Mouse (Mus musculus): ENCODE results near the gene Nubp2.

The Nubp2 gene

GRCm38 (mm10) chr17:24861785-24862184 is 24.4 kb downstream of the Nubp2 start:
- DNase-seq (ENCODE audit: low spot score in 2 of 2), result no peak

DNA sequence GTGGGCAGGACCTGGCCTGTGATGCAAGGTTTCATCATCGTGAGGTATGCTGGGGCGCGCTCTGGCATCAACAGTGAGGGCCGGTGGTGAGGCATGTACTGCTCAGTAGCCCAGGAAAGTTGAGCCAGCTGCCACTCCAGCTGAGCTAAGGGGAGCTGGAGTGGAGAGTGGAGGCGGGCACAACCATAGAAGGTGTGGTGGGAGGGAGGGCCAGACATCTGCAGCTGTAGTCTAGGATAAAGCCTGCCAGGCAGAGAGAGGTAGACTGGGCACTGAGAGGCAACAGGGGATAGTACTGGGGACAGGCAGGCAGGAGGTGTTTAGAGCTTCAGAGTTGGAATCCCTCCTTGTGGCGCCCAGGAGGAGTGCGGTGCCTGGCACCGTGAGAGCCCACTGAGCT is 26.1 kb downstream of the Nubp2 start:
- DNase-seq (ENCODE audit: low spot score in 2 of 2), result peak; percentile 46 to 50

GRCm38 (mm10) chr17:24858967-24859366 is 27.2 kb downstream of the Nubp2 start:
- peak; percentile 61 to 67 for DNase-seq (ENCODE audit: low spot score in 2 of 2)

GRCm38 (mm10) chr17:24857831-24858470 is 28.2 kb downstream of the Nubp2 start:
- DNase-seq (ENCODE audit: low spot score in 2 of 2), result no peak

DNA sequence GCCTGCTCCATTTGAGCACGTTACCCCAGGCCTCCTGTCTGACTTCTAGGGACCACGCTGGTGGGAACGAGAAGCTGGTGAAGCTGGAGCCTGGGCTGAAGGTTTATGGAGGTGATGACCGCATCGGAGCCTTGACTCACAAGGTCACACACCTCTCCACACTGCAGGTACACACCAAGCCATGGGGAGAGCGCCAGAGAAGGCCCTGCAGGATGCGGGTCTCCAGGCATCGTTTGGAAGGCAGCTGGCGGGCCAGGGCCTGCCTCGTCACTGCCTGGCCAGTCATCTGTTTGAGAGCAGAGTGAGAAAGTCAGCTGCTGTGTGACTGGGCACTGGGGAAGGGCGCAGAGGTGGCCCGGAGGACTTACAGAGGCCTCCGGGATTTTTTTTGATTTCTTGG is 29.6 kb downstream of the Nubp2 start:
- DNase-seq (ENCODE audit: low spot score in 2 of 2), result no peak

DNA sequence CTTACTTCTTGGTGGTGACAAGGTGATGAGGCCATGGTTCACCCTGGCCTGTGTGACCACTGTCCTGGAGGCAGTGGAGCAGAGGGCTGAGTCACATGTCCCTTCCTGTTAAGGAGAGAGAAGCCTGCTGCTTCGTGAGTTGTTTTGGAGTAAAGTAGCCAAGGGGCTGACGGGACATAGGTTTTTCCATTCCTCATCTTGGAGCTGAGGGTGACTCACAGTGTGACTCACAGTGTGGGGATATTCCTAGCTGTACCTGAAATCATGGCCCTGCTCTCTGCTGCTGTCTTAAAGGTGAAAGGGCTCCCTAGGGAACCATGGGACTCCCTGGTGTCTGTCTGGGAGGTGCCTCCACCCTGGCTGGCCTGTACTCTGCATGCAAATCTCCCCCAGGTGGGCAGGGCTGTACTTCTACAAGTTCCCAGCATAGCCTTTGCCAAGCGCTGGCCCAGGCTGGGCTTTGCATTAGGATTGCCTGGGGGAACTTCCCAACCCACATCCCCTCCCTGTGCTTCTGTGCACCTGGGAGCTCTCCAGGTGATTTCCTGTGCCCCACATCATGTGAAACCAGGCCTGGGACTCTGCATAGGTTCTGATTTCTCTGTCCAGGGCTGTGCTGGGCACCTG is 30.2 kb downstream of the Nubp2 start:
- DNase-seq (ENCODE audit: low spot score in 2 of 2), result no peak

- no peak for DNase-seq (ENCODE audit: low spot score in 2 of 2)
Measured at GRCm38 (mm10) chr17:24851381-24852125, 34.6 kb downstream of the Nubp2 start.

DNA sequence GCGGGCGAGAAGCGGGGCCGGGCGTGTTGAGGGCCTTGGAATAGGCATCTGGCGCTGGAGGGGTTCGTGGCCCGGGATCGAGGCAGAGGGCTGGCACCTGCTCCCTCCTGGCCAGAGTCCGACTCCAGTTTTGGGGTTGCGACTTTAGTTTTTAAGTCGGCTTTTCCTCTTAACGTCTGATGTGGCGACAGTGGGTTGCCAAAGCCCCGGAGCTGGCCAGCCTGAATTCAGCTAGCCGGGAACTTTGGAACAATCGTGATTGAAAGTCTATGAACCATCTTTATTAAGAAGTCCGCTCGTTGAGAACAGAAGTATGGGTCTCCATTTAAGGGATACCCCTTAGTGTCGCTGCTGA is 35.4 kb downstream of the Nubp2 start:
- DNase-seq (ENCODE audit: low spot score in 2 of 2), result no peak

DNA sequence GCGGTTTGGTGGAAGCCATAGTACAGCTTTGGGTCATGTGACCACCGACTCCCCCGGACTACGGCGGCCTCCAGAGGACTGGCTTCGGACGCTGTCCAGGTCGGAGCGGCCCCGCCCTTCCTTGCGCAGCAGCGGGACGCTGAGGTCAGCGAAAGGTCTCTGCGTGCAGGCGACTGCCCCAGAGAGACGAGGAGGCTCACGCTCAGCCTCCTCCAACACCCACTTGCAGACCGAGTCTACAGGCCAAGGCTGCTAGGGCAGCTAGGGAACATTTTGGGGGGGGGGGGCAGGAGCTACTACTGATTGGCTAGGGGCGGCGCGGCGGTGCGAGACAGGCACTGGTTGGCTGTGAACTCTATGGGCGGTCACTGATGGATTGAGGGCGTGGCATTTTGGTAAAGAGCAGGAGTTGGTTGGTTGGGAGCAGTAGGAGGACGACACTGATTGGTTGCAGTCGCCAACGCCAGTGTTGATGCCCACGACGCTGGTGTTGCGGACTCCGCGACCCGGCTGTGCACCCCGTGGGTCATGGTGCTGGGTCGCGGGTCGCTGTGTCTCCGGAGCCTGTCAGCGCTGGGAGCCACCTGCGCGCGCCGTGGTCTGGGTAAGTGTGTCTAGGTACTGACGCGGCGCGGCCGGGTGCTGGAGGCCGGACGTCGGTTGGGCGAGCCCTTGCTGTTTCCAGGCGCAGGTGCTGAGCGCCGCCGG is 35.9 kb downstream of the Nubp2 start, which contains the start of gene Fahd1:
Gene Fahd1 (minus strand): TSS at position 300 of the 708 bp plus-strand sequence.
- DNase-seq (ENCODE audit: low spot score in 2 of 2), result peak; percentile 87 to 88

DNA sequence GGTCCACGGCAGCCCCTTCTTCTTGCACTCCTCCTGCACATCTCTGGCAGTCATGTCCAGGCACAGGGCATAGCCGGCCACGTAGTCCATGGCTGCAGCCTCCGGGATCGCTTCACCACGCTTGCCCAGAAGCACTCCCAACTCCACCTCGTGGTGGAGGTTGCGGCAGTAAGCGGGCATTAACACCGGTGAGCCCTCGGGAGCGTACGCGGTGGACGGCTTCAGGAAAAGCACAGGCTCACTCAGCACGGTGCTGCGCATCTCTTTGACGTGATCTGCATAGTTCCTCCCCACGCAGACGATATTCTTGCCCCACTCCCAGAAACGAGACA is 36.5 kb downstream of the Nubp2 start:
- DNase-seq (ENCODE audit: low spot score in 2 of 2), result no peak

GRCm38 (mm10) chr17:24848600-24849031 is 37.5 kb downstream of the Nubp2 start:
- no peak for DNase-seq (ENCODE audit: low spot score in 2 of 2)

DNA sequence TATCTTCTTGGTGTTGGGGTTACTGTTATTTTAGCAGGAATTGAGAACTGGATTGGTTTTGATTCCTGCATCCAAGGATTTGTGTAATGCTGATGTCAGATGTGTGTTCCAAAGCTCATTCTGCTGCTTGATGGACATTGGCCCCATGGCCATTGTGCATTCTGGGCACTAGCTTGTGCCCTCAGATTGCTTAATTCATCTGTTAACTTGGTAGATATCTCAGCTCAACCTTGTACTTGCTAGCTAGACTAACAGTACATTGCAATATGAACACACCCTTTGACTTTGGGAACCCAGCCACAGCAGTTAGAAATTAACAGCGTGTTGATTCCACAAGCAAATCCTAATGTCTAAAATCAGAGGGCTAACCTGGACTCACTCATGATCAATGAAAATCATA is 38.8 kb downstream of the Nubp2 start:
- DNase-seq (ENCODE audit: low spot score in 2 of 2), result no peak

- no peak for DNase-seq (ENCODE audit: low spot score in 2 of 2)
Measured at GRCm38 (mm10) chr17:24844525-24844924, 41.6 kb downstream of the Nubp2 start.

GRCm38 (mm10) chr17:24842631-24843030 is 43.5 kb downstream of the Nubp2 start:
- DNase-seq (ENCODE audit: low spot score in 2 of 2), result no peak

DNA sequence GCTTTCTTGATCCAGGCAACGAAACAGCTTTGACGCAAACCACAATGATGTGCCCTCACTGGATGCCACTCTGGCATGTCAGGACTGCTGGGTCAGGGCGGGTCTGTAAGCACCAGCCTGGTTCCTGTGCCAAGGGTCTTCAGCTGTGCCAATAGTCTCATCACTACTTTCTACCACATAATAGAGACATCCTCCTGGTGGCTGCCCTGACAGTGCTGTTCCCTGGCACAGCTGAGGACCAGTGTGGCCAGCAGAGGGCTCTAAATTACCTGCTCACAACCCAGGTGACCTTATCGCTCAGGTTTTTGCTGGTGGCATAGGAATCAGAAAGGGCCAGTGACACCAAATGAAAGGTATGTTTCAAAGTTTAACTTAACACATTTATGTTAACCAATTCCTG is 45.0 kb downstream of the Nubp2 start:
- DNase-seq (ENCODE audit: low spot score in 2 of 2), result no peak

DNA sequence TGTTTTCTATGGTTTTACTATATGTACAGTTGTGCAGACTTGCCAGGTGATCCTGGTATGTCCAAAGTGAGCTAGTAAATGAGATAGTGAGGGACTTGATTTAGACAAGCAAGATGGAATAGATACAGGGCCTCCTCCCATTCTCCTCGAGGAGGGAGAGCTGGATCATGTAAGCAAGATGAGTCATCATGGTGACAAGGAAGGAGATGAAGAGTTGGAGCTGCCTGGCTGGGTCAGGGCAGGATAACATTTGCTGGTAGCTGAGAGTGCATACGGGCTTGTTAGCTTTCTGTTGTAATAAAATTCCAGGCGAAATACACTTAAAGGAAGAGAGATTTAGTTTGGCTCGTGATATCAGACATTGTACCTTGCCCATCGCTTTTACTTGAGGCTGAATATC is 45.8 kb downstream of the Nubp2 start:
- no peak for DNase-seq (ENCODE audit: low spot score in 2 of 2)

DNA sequence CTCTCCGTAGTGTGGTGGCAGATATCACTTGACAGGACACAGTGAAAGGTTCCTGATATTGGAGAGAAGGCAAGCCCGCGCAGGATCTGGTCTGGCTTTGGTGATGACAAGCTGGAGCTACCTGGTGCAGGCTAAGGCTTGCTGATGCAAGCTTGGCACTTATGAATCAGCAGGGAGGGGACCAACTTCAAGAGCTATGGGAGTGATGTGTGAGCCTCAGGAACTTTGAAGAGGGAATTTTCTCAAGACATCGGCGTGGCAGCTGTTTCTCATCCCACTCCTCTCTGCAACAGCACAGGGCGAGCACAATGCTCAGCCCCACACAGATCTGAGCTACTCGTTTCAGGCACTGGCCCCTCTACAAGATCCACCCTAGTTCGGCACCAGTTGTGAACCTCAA is 46.3 kb downstream of the Nubp2 start, which contains the start of gene Hagh:
Gene Hagh (plus strand): TSS at position 302 of the 400 bp plus-strand sequence.
- DNase-seq (ENCODE audit: low spot score in 2 of 2), result no peak

Measured in spleen, postnatal 14 days (tissue).